Mouse (Mus musculus) forelimb bud, embryonic 11.5 days (tissue): ENCODE data around the gene Chst12.

Experiments used
- DNase-seq: peaks from one replicate; pipeline ENCODE4 v3.0.0-alpha.2; 2012; ENCODE audit warnings: low read depth, low spot score

The Chst12 gene

DNA sequence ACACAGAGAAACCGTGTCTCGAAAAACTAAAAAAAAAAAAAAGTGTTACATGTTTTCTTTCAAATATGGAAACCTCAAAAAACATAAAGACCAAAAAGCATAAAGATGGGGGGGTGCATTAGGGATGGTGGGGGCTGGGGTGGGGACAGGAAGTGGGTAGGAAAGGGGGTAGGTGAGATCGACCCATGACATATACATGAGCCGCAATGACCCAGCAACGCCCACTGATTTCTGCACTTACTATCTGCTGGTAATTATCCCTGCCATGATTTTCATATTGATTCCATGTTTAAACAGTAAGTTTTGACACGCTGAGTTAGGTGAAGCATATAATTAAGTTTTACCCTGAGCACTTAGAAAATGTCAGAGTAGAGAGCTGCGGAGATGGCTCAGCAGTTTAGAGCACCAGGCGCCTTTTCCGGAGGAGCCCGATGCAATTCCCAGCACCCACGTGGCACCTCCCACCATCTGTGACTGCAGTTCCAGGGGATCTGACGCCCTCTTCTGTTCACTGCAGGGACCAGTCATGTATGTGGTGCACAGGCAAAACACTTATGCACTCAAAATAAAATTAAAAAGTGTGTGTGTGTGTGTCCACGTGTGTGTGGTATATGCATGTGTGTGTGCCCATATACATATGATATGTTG lies 65.0 kb downstream of the Chst12 start:
- DNase-seq: no peak

DNA sequence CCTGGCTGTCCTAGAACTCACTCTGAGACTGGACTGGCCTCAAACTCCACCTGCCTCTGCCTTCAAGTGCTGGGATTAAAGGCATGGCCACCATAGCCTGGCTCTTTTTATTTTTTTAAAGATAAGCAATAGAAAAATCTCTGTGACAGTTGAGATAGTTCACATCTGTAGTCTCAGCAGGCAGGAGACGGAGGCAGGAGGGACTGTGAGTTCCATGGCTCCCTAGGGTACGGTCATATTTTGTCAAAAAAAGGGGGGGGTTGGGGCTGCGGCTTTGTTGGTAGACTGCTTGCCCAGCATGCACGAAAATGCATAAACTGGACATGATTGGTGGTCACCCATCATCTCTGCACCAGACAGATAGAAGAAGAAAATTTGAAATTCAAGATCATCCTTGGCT lies 65.9 kb downstream of the Chst12 start:
- no peak for DNase-seq

DNA sequence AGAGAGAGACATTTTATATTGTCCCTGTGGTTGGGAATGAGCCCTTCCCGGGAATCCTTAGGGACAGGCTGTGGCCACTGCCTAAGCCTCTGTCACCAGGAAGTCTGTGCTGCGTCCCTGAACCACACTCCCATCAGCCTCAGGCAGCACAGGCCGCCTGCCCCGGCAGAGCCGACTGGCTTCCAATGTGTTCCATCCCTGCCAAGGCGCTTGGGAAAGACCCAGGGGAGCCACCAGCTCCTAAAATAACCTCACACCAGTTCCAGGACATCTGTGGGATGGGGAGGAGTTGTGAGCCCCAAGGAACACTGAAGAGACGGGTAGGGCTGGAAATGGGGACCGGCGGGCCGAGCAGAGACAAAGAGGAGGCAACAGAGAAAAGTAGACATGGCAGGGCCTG lies 66.3 kb downstream of the Chst12 start:
- DNase-seq: no peak

DNA sequence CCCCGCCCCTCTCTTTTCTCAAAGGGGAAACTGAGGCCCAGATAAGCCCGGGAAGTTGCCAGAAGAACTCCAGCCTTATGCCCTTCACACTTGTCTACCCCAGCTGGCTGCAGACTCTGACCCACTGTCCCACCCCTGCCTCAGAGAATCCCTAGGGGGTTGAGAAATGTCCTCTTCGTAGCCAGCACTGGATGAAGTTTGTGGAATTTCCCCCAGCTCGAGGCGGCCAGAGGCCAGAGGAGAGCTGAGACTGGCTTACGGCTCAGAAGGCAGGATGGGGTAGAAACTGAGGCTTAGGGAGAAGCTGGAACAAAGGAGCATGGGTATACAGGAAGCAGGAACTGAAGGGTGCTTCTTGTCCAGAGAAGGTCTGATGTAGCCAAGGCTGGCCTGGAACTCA lies 67.3 kb downstream of the Chst12 start:
- no peak for DNase-seq
